Mouse (Mus musculus) heart, postnatal 10 days (tissue): ENCODE data around the gene Wdr45. TPM values are rescaled to one million over a fixed set of nuclear protein-coding genes. Genes with fewer than 3 reads are reported as not detected.
A peak's percentile ranks its signal among the peaks of the same experiment; 100 is the strongest.
"Not testable (repeated sequence)": the region's sequence is repeated elsewhere in the genome, so short reads cannot be mapped to it uniquely, and the experiment has no call there.

Experiments used
- DNase-seq, 2 experiments: peaks; one replicate each; pipeline ENCODE4 v3.0.0; 2021
- intact Hi-C: fragments of 180-260 bp; cut with DNase I; formaldehyde crosslinking; loops from one replicate; pipeline ENCODE4 v1.15.1; 2025
- total RNA-seq, 2 experiments: library from RNA; stranded (reverse); gene quantifications; 2 replicates each; pipeline ENCODE4 v1.2.3; 2021

Gene Wdr45
- total RNA-seq, 2 experiments from 2014 or later: 31.0 to 33.4 TPM

GRCm38 (mm10) chrX:7713764-7714134 is 384 bp upstream of the Wdr45 start:
- not testable (repeated sequence) for DNase-seq

GRCm38 (mm10) chrX:7716058-7716457 is 1.9 kb downstream of the Wdr45 start:
- DNase-seq, intact Hi-C loops: not testable (repeated sequence)

More at GRCm38 (mm10) chrX:7713764-7714134, 384 bp upstream of the Wdr45 start:
- intact Hi-C loops: not testable (repeated sequence)

- intact Hi-C loops: no loop called here
These were observed 7.6 kb downstream of the Wdr45 start, which contains the start of gene Gm45208 for GRCm38 (mm10) chrX:7721514-7722281. Gm45208 (plus strand) TSS chrX:7722245.

GRCm38 (mm10) chrX:7722282-7722611 is 8.1 kb downstream of the Wdr45 start:
- DNase-seq: no peak
- intact Hi-C loops: no loop called here

More at GRCm38 (mm10) chrX:7721514-7722281, 7.6 kb downstream of the Wdr45 start, which contains the start of gene Gm45208:
- peak; percentile 76 to 82 for DNase-seq

GRCm38 (mm10) chrX:7722691-7723090 is 8.6 kb downstream of the Wdr45 start:
- no peak for DNase-seq
- intact Hi-C loops: no loop called here

GRCm38 (mm10) chrX:7724135-7724534 is 10.0 kb downstream of the Wdr45 start:
- intact Hi-C loops: no loop called here
- no peak for DNase-seq

- intact Hi-C loops: no loop called here
These were observed 11.7 kb downstream of the Wdr45 start for GRCm38 (mm10) chrX:7725841-7726240.

GRCm38 (mm10) chrX:7727176-7727575 is 13.0 kb downstream of the Wdr45 start:
- no peak for DNase-seq
- intact Hi-C loops: no loop called here

More at GRCm38 (mm10) chrX:7725841-7726240, 11.7 kb downstream of the Wdr45 start:
- no peak for DNase-seq

GRCm38 (mm10) chrX:7728215-7728921 is 14.2 kb downstream of the Wdr45 start, which contains the start of gene Praf2:
Praf2 (plus strand) TSS chrX:7728439.
- DNase-seq: peak; percentile 80 to 81
- intact Hi-C loops: no loop called here

GRCm38 (mm10) chrX:7728922-7729265 is 14.8 kb downstream of the Wdr45 start:
- no peak for DNase-seq
- intact Hi-C loops: no loop called here

- intact Hi-C loops: loop anchor here (5.0 kb wide), 1 partner anchor 44 kb away; no protein-coding TSS in a partner anchor
- DNase-seq: peak; percentile 70 to 81
These were observed 19.5 kb downstream of the Wdr45 start for GRCm38 (mm10) chrX:7733571-7734156.

GRCm38 (mm10) chrX:7739336-7740081 is 25.4 kb downstream of the Wdr45 start:
- DNase-seq: no peak
- intact Hi-C loops: no loop called here

GRCm38 (mm10) chrX:7740082-7740819 is 26.1 kb downstream of the Wdr45 start:
- no peak for DNase-seq
- intact Hi-C loops: no loop called here

GRCm38 (mm10) chrX:7741103-7741502 is 27.0 kb downstream of the Wdr45 start:
- intact Hi-C loops: no loop called here
- DNase-seq: no peak

GRCm38 (mm10) chrX:7743470-7743869 is 29.3 kb downstream of the Wdr45 start:
- intact Hi-C loops: no loop called here
- DNase-seq: no peak

GRCm38 (mm10) chrX:7744940-7745339 is 30.8 kb downstream of the Wdr45 start:
- DNase-seq: no peak
- intact Hi-C loops: no loop called here

- DNase-seq: no peak
- intact Hi-C loops: no loop called here
These were observed 31.3 kb downstream of the Wdr45 start for GRCm38 (mm10) chrX:7745429-7745828.

GRCm38 (mm10) chrX:7750432-7751116 is 36.4 kb downstream of the Wdr45 start, which contains the start of gene Ccdc120:
Ccdc120 (minus strand) TSS chrX:7750905.
- intact Hi-C loops: loop anchor here (5.0 kb wide), 1 partner anchor 42 kb away; no protein-coding TSS in a partner anchor

GRCm38 (mm10) chrX:7753627-7754026 is 39.5 kb downstream of the Wdr45 start:
- DNase-seq: peak in 1 of 2 experiments; percentile 52
- intact Hi-C loops: loop anchor here (5.0 kb wide), 1 partner anchor 39 kb away; no protein-coding TSS in a partner anchor

More at GRCm38 (mm10) chrX:7750432-7751116, 36.4 kb downstream of the Wdr45 start, which contains the start of gene Ccdc120:
- peak; percentile 49 to 55 for DNase-seq
